Comparison of ENCODE assay signal across 8 mouse cellular contexts in genomic region chr5:137293839-137294743, GRCm38 (mm10). TPM values are rescaled to one million over a fixed set of nuclear protein-coding genes. Genes with fewer than 3 reads are reported as not detected.
DNase-seq lines count a peak whose midpoint lies in the region; ATAC-seq lines count a peak whose summit lies in the region.

Gene Ufsp1, plus strand, starts transcription at chr5:137294629.

- peak within 1 kb of the TSS; percentile 85 for H3K27ac ChIP-seq in hindbrain, embryonic 14.5 days

- peaks cover 21% of the 10 kb centered on the region for H3K4me1 ChIP-seq in hindbrain, embryonic 14.5 days (replicated peaks; ENCODE audit: control insufficient read depth, insufficient read depth, low read length)

- H3K27me3 ChIP-seq in hindbrain, embryonic 14.5 days (ENCODE audit: control insufficient read depth, insufficient read depth, low read length): peaks cover 29% of the 10 kb centered on the region

- peaks cover 45% of the 10 kb centered on the region for H3K36me3 ChIP-seq in hindbrain, embryonic 14.5 days (replicated peaks; ENCODE audit: control insufficient read depth, insufficient read depth)

- under 1% methylated on average over 52 of the region's 52 CpGs for WGBS in hindbrain, embryonic 14.5 days

- peak within 1 kb of the TSS; percentile 80 for H3K9ac ChIP-seq in hindbrain, embryonic 14.5 days

- H3K9me3 ChIP-seq in hindbrain, embryonic 14.5 days (ENCODE audit: control insufficient read depth, low read length): no peaks in the 10 kb centered on the region

- peak within 1 kb of the TSS; percentile 47 for H3K4me3 ChIP-seq in hindbrain, embryonic 14.5 days (replicated peaks; ENCODE audit: low read length)

- H3K4me2 ChIP-seq in hindbrain, embryonic 14.5 days (replicated peaks): peak within 1 kb of the TSS; percentile 94

- peak; percentile 97 for DNase-seq in R1 (ENCODE audit: low read depth, low spot score)
- peak; percentile 97 to 98 for DNase-seq in cerebellum, postnatal 25 days
- peak; percentile 89 to 90 for DNase-seq in frontal cortex, postnatal 25 days (ENCODE audit: low spot score in 2 of 2)
- peak; percentile 97 for DNase-seq in hindbrain, embryonic 14.5 days (ENCODE audit: low spot score)
- peak; percentile 94 to 96 for DNase-seq in layer of hippocampus, postnatal 36 days
- DNase-seq in lung, postnatal 36 days: peak; percentile 97
- DNase-seq in retina, postnatal 1 day: peak; percentile 98
- peak; percentile 84 to 93 for DNase-seq in urinary bladder, adult 18-20 months (ENCODE audit: low spot score in 2 of 2)

- ATAC-seq in hindbrain, embryonic 14.5 days (ENCODE audit: low FRiP score): peak; percentile 96

RNA-seq across cellular contexts. Expression of gene Ufsp1, which starts in this region (rescaled TPM):
- 22.3 and 22.6 TPM in 2 replicates for polyA plus RNA-seq in hindbrain, embryonic 14.5 days (2014; fragmentation: Nextera tagmentation; extraction: Ambion mirVana)
- total RNA-seq in layer of hippocampus, postnatal 36 days (2021): 10 to 100 TPM in 1 of 2 experiments, 1 to 10 TPM in 1; 8.6 to 12.2 TPM

Comparison
In these comparisons a context has a peak if more than half of its experiments do, and no peak if none do; other contexts are left out.
1. Peak in every context shown above with its lines: DNase-seq, ATAC-seq, H3K4me3 ChIP-seq and H3K27ac ChIP-seq.